Mouse (Mus musculus): ENCODE results near the gene Gbp9. TPM values are rescaled to one million over a fixed set of nuclear protein-coding genes. Genes with fewer than 3 reads are reported as not detected.
"Not testable (repeated sequence)": the region's sequence is repeated elsewhere in the genome, so short reads cannot be mapped to it uniquely, and the experiment has no call there.

The Gbp9 gene
- polyA plus RNA-seq (2015; fragmentation: Nextera tagmentation; extraction: Ambion mirVana) = 1.1 and 1.2 TPM in 2 replicates

- WGBS (ENCODE audit: insufficient replicate concordance) = 9% methylated on average over 2 of the region's 2 CpGs
- H3K4me2 ChIP-seq; H3K4me3 ChIP-seq (replicated peaks); H3K9me3 ChIP-seq (replicated peaks); H3K4me1 ChIP-seq (replicated peaks); H3K27me3 ChIP-seq; ATAC-seq (ENCODE audit: insufficient read depth); H3K27ac ChIP-seq (replicated peaks); H3K9ac ChIP-seq; H3K36me3 ChIP-seq (replicated peaks): not testable (repeated sequence)
These were observed at the start of gene Gbp9, which contains the start of the genes Gbp8 and Gbp4 for GRCm38 (mm10) chr5:105139409-105140088. Gbp9 (minus strand) TSS chr5:105139539. Gbp8 (minus strand) TSS chr5:105139540. Gbp4 (minus strand) TSS chr5:105139586.

- no peak overlapping the region for H3K4me3 ChIP-seq (replicated peaks)
- no peak overlapping the region for H3K9ac ChIP-seq
- no peaks in the 10 kb centered on the region for H3K27me3 ChIP-seq
- H3K4me1 ChIP-seq (replicated peaks) = no peaks in the 10 kb centered on the region
- no peak for ATAC-seq (ENCODE audit: insufficient read depth)
- H3K9me3 ChIP-seq (replicated peaks) = no peaks in the 10 kb centered on the region
- no peak overlapping the region for H3K27ac ChIP-seq (replicated peaks)
- no peak overlapping the region for H3K4me2 ChIP-seq
- no peaks in the 10 kb centered on the region for H3K36me3 ChIP-seq (replicated peaks)
These were observed 42.1 kb upstream of the Gbp9 start for GRCm38 (mm10) chr5:105181446-105181845.

- Histone ChIP-seq H3K4me1 (replicated peaks) (no peaks in the 10 kb centered on the region), H3K4me3 (replicated peaks) (no peak overlapping the region), H3K36me3 (replicated peaks) (no peaks in the 10 kb centered on the region), H3K27ac (replicated peaks) (no peak overlapping the region), H3K9ac (no peak overlapping the region), H3K27me3 (no peaks in the 10 kb centered on the region), H3K4me2 (no peak overlapping the region), H3K9me3 (replicated peaks) (no peaks in the 10 kb centered on the region)
- 61% methylated on average over 5 of the region's 5 CpGs for WGBS (ENCODE audit: insufficient replicate concordance)
- ATAC-seq (ENCODE audit: insufficient read depth) = no peak
These were observed 17.2 kb upstream of the Gbp9 start for GRCm38 (mm10) chr5:105156582-105156981.

GRCm38 (mm10) chr5:105154049-105154448 is 14.7 kb upstream of the Gbp9 start:
- no peak overlapping the region for H3K27ac ChIP-seq (replicated peaks)

GRCm38 (mm10) chr5:105148062-105148461 is 8.7 kb upstream of the Gbp9 start:
- H3K36me3 ChIP-seq (replicated peaks); H3K27ac ChIP-seq (replicated peaks); ATAC-seq (ENCODE audit: insufficient read depth); H3K4me2 ChIP-seq; H3K4me3 ChIP-seq (replicated peaks); H3K9me3 ChIP-seq (replicated peaks); H3K27me3 ChIP-seq; H3K9ac ChIP-seq; H3K4me1 ChIP-seq (replicated peaks): not testable (repeated sequence)
- WGBS (ENCODE audit: insufficient replicate concordance) = 42% methylated on average over 2 of the region's 2 CpGs

More at GRCm38 (mm10) chr5:105154049-105154448, 14.7 kb upstream of the Gbp9 start:
- Histone ChIP-seq H3K4me1 (replicated peaks) (no peaks in the 10 kb centered on the region), H3K9me3 (replicated peaks) (no peaks in the 10 kb centered on the region), H3K9ac (no peak overlapping the region), H3K27me3 (no peaks in the 10 kb centered on the region), H3K36me3 (replicated peaks) (no peaks in the 10 kb centered on the region), H3K4me2 (no peak overlapping the region), H3K4me3 (replicated peaks) (no peak overlapping the region)
- no peak for ATAC-seq (ENCODE audit: insufficient read depth)

- Histone ChIP-seq H3K4me2 (no peak overlapping the region), H3K27me3 (no peaks in the 10 kb centered on the region), H3K27ac (replicated peaks) (no peak overlapping the region), H3K9ac (no peak overlapping the region), H3K4me3 (replicated peaks) (no peak overlapping the region), H3K9me3 (replicated peaks) (no peaks in the 10 kb centered on the region), H3K4me1 (replicated peaks) (no peaks in the 10 kb centered on the region), H3K36me3 (replicated peaks) (no peaks in the 10 kb centered on the region)
- ATAC-seq (ENCODE audit: insufficient read depth) = no peak
These were observed 7.1 kb upstream of the Gbp9 start for GRCm38 (mm10) chr5:105146447-105146846.

- not testable (repeated sequence) for ATAC-seq (ENCODE audit: insufficient read depth); H3K9ac ChIP-seq; H3K27me3 ChIP-seq; H3K27ac ChIP-seq (replicated peaks); H3K36me3 ChIP-seq (replicated peaks); H3K4me1 ChIP-seq (replicated peaks); H3K4me3 ChIP-seq (replicated peaks); H3K4me2 ChIP-seq; H3K9me3 ChIP-seq (replicated peaks)
- WGBS (ENCODE audit: insufficient replicate concordance) = 22% methylated on average over 3 of the region's 3 CpGs
These were observed 6.4 kb upstream of the Gbp9 start for GRCm38 (mm10) chr5:105145731-105146130.

GRCm38 (mm10) chr5:105140089-105140810 is 911 bp upstream of the Gbp9 start:
- not testable (repeated sequence) for H3K4me1 ChIP-seq (replicated peaks); H3K27me3 ChIP-seq; H3K36me3 ChIP-seq (replicated peaks); H3K9me3 ChIP-seq (replicated peaks); ATAC-seq (ENCODE audit: insufficient read depth); H3K27ac ChIP-seq (replicated peaks); H3K4me2 ChIP-seq; H3K9ac ChIP-seq; H3K4me3 ChIP-seq (replicated peaks)
- WGBS (ENCODE audit: insufficient replicate concordance) = 38% methylated on average over 2 of the region's 2 CpGs

- no peaks in the 10 kb centered on the region for H3K9me3 ChIP-seq (replicated peaks)
- H3K9ac ChIP-seq = no peak overlapping the region
- no peaks in the 10 kb centered on the region for H3K27me3 ChIP-seq
- no peak overlapping the region for H3K27ac ChIP-seq (replicated peaks)
- WGBS (ENCODE audit: insufficient replicate concordance) = 65% methylated on average over 1 of the region's 1 CpGs
- no peak overlapping the region for H3K4me3 ChIP-seq (replicated peaks)
- H3K36me3 ChIP-seq (replicated peaks) = no peaks in the 10 kb centered on the region
- H3K4me1 ChIP-seq (replicated peaks) = no peaks in the 10 kb centered on the region
- H3K4me2 ChIP-seq = no peak overlapping the region
- ATAC-seq (ENCODE audit: insufficient read depth) = no peak
These were observed 433 bp downstream of the Gbp9 start for GRCm38 (mm10) chr5:105138906-105139305.

- WGBS (ENCODE audit: insufficient replicate concordance) = 12% methylated on average over 3 of the region's 3 CpGs
- not testable (repeated sequence) for H3K4me1 ChIP-seq (replicated peaks); ATAC-seq (ENCODE audit: insufficient read depth); H3K27me3 ChIP-seq; H3K9me3 ChIP-seq (replicated peaks); H3K36me3 ChIP-seq (replicated peaks); H3K4me3 ChIP-seq (replicated peaks); H3K27ac ChIP-seq (replicated peaks); H3K4me2 ChIP-seq; H3K9ac ChIP-seq
These were observed 2.5 kb downstream of the Gbp9 start for GRCm38 (mm10) chr5:105136706-105137304.

GRCm38 (mm10) chr5:105121731-105122130 is 17.6 kb downstream of the Gbp9 start:
- H3K9ac ChIP-seq; H3K4me1 ChIP-seq (replicated peaks); H3K27ac ChIP-seq (replicated peaks); H3K4me2 ChIP-seq; ATAC-seq (ENCODE audit: insufficient read depth); H3K36me3 ChIP-seq (replicated peaks); H3K9me3 ChIP-seq (replicated peaks); H3K27me3 ChIP-seq; H3K4me3 ChIP-seq (replicated peaks): not testable (repeated sequence)
- 57% methylated on average over 6 of the region's 6 CpGs for WGBS (ENCODE audit: insufficient replicate concordance)
